Mouse (Mus musculus): ENCODE measurements around the gene Tgoln1. TPM values are rescaled to one million over a fixed set of nuclear protein-coding genes. Genes with fewer than 3 reads are reported as not detected.

Gene Tgoln1
- polyA plus RNA-seq, 1 experiment: 10.2 TPM

DNA sequence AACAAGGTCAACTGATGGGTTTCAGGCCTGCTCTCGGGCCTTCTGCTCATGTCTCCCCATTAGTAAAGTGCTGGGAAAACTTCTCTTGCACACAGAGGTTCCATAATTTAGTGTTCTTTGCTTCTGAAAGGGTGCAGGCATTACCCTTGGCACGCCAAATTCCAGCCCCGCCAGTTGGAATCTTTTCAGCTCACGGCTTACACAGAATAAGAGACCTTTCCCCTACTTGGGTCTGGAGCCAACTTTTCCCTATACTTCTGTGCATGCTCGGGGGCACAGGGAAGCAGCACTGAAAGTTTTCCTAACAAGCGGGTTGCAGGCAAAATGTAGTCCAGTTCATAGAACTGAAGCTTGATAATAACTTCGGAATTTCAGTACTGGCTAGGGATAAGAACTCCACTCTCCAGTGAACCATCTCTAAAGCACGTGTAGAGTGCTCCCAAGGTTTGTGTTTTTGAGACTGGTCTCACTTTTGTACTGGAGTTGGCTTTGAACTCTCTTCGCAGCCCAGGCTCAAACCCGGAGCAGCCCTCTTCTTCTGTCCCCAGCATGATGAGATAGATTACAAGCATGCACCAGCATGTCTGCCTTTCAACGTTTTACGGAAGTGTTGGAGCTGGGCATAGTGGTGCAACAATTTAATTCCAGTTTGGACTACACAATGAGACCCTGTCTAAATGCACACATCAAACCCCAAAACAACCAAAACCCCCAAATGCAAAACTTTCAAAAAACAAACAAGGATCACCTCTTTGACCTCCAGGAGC, 17.8 kb downstream of the Tgoln1 start:
- Histone ChIP-seq H3K4me3 (ENCODE audit: insufficient read depth, poor library complexity, severe bottlenecking) (peak overlapping the region; percentile 51), H3K27me3 (ENCODE audit: control insufficient read depth, insufficient read depth, insufficient read length) (no peaks in the 10 kb centered on the region), H3K79me2 (ENCODE audit: control insufficient read depth, insufficient read depth) (no peaks in the 10 kb centered on the region), H3K36me3 (ENCODE audit: control insufficient read depth, insufficient read depth) (no peaks in the 10 kb centered on the region), H3ac (ENCODE audit: control insufficient read depth, insufficient read length, low read depth) (peak overlapping the region; percentile 38), H3K79me3 (ENCODE audit: low read depth) (no peaks in the 10 kb centered on the region)
- no peak for TF ChIP-seq MYOG (IDR thresholded peaks at IDR 0.05; ENCODE audit: control insufficient read depth, extremely low read depth, insufficient read length)

DNA sequence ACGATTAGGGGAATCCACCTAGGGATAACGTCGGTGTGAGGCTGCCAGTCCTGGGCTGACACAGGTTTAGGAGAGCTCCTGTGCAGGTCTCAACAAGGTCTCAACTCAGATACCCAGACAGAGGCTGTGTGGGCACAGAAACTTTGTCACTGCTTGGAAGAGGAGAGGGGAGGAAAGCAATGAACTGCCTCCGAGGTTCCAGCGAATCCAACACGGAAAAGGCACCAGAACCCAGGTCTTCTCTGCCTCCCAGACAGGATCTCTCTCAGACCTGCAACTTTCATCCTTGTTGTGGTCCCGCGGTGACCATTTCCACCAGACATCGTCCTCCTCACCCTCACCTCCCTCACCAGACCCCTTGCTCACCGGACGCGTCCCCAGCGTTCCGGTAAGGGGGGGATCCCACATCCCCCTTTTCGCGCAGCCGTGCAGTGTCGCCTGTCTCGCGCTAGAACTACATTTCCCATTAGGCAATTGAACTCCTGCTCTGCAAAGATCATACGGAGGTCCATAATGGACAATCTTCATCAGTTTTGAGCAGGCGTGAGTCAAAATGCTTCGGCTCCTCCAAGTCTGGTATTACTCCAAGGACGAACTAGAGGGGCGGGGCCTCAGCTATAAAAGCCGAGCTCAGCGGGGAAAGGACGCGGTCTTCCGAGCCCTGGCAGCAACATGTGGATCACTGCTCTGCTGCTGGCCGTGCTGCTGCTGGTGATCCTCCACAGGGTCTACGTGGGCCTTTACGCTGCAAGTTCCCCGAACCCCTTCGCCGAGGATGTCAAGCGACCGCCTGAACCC, 18.6 kb downstream of the Tgoln1 start, which contains the start of the genes Elmod3 and Retsat:
Gene Elmod3, minus strand, starts transcription at position 458 of the 798 bp plus-strand sequence.
Gene Retsat, plus strand, starts transcription at position 520 of the 798 bp plus-strand sequence.
- peak within 1 kb of the TSS; percentile 44 for H3ac ChIP-seq (ENCODE audit: control insufficient read depth, insufficient read length, low read depth)
- peak within 1 kb of the TSS; percentile 51 for H3K4me3 ChIP-seq (ENCODE audit: insufficient read depth, poor library complexity, severe bottlenecking)
- no peaks in the 10 kb centered on the region for H3K36me3 ChIP-seq (ENCODE audit: control insufficient read depth, insufficient read depth)
- no peaks in the 10 kb centered on the region for H3K27me3 ChIP-seq (ENCODE audit: control insufficient read depth, insufficient read depth, insufficient read length)
- no peaks in the 10 kb centered on the region for H3K79me2 ChIP-seq (ENCODE audit: control insufficient read depth, insufficient read depth)
- H3K79me3 ChIP-seq (ENCODE audit: low read depth): no peaks in the 10 kb centered on the region
- TF ChIP-seq MYOG (IDR thresholded peaks at IDR 0.05; ENCODE audit: control insufficient read depth, extremely low read depth, insufficient read length): no peak
- TF ChIP-seq MAX (IDR thresholded peaks at IDR 0.05): no peak
- no peak for TF ChIP-seq CEBPB (IDR thresholded peaks at IDR 0.05; ENCODE audit: low read depth)
- TF ChIP-seq CTCF (IDR thresholded peaks at IDR 0.05; ENCODE audit: control insufficient read depth, insufficient read depth, insufficient read length): no peak

DNA sequence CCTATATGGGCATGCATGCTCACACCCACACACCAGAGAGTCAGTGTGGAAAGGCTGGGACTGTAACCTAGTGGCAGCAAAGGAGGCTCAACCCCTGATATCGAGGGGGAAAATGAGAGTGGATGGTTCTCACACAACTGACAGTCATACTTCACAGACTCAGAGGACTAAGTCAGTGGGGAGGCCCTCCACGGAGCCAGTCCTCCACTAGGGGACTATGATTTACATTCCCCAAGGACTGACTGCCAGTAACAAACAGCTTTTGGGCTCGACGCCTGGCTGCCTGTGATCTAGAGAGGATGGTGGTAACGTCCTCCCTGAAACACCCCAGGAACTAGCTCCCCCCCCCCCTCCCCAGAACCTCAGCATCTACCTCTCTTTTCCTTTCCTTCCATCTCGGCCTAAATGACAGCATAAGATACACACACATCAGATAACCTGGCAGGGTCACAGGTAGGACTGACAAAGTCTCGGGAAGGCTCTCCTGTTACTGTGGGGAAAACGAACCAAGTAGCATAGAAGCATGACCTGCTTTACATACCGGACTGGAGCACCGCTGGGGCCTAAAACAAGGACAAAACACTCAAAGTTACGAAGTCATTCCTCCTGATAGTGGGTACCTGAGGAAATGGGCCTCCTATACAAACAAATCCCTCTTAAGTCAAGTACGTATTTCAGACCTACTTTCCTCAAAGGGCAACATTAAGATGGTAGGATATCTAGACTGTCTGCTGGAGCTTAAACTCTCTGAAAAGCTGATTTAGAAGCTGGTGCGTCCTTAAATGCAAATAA, 19.5 kb downstream of the Tgoln1 start:
- no peak for TF ChIP-seq USF1 (IDR thresholded peaks at IDR 0.05; ENCODE audit: low read depth)
- TF ChIP-seq CEBPB (IDR thresholded peaks at IDR 0.05; ENCODE audit: low read depth): no peak
- no peak for TF ChIP-seq MAX (IDR thresholded peaks at IDR 0.05)
- TF ChIP-seq MYOG (IDR thresholded peaks at IDR 0.05; ENCODE audit: control insufficient read depth, extremely low read depth, insufficient read length): no peak
- no peak for TF ChIP-seq MYOD1 (IDR thresholded peaks at IDR 0.05; ENCODE audit: control insufficient read depth, insufficient read length, low read depth)
- no peak for TF ChIP-seq CTCF (IDR thresholded peaks at IDR 0.05; ENCODE audit: control insufficient read depth, insufficient read depth, insufficient read length)
- no peak for TF ChIP-seq FOSL1 (IDR thresholded peaks at IDR 0.05; ENCODE audit: insufficient read depth, low read length, poor library complexity, severe bottlenecking)
- peak overlapping the region; percentile 51 for H3K4me3 ChIP-seq (ENCODE audit: insufficient read depth, poor library complexity, severe bottlenecking)
- H3K79me2 ChIP-seq (ENCODE audit: control insufficient read depth, insufficient read depth): no peaks in the 10 kb centered on the region
- H3ac ChIP-seq (ENCODE audit: control insufficient read depth, insufficient read length, low read depth): peak overlapping the region; percentile 44
- H3K79me3 ChIP-seq (ENCODE audit: low read depth): no peaks in the 10 kb centered on the region
- no peaks in the 10 kb centered on the region for H3K36me3 ChIP-seq (ENCODE audit: control insufficient read depth, insufficient read depth)
- no peaks in the 10 kb centered on the region for H3K27me3 ChIP-seq (ENCODE audit: control insufficient read depth, insufficient read depth, insufficient read length)

DNA sequence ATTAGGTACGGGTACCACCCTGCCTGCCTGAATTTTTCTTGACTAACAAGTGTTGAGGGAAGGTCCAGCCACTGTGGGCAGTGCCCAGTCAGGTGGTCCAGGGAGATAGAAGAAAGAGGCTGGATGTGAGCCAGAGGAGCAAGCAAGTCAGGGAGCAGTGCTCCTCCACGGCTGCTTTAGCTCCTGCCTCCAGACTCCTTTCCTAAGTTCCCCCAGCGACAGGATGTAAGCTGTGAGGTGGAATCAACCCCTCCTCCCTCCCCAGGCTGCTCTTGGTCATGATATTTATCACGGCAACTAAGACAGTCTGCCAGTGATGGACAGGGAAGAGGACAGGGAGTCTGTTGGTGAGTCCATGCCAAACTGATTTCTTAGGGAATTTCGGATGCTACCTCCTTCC, 22.9 kb downstream of the Tgoln1 start:
- H3K4me3 ChIP-seq (ENCODE audit: insufficient read depth, poor library complexity, severe bottlenecking): no peak overlapping the region
- no peak for TF ChIP-seq CEBPB (IDR thresholded peaks at IDR 0.05; ENCODE audit: low read depth)
- no peak for TF ChIP-seq USF1 (IDR thresholded peaks at IDR 0.05; ENCODE audit: low read depth)
- TF ChIP-seq MYOG (IDR thresholded peaks at IDR 0.05; ENCODE audit: control insufficient read depth, extremely low read depth, insufficient read length): no peak
- no peaks in the 10 kb centered on the region for H3K36me3 ChIP-seq (ENCODE audit: control insufficient read depth, insufficient read depth)

DNA sequence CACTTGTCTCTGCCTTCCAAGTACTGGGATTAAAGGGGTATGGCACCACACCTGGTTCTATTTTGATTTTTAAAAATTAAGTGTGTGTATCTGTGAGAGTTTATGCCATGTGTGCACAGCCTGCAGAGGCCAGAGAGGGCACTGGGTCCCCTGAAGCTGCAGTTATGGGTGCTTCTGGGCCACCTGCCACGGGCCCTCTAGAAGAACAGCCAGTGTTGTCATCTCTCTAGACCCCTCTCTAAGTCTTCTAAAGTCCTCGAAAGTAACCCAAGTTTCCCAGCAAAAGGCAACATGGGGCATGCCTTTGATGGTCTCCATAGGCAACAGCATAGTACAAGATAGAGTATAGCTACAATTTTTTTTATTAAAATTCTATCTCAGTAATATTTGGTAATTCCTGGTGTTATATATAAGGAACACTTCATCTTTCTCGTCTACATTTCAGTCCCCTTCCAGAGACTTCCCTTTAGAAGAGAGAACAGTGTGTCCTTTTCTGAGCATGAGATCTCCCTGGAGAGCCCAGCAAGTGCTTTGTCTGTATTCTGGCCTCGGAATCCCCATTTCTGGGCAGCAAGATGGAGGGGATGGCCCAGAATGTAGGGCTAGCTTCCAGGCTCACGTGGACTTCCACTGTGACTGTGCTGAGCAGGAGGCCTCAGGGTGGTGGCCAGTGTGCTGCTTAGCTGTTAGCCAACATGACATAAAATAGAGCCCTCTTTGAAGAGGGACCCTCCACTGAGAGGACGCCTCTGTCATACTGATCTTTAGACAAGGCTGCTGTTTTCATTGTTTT, 23.6 kb downstream of the Tgoln1 start:
- no peak for TF ChIP-seq MYOD1 (IDR thresholded peaks at IDR 0.05; ENCODE audit: control insufficient read depth, insufficient read length, low read depth)
- no peak for TF ChIP-seq MAX (IDR thresholded peaks at IDR 0.05)
- Histone ChIP-seq H3K79me2 (ENCODE audit: control insufficient read depth, insufficient read depth) (no peaks in the 10 kb centered on the region), H3ac (ENCODE audit: control insufficient read depth, insufficient read length, low read depth) (no peak overlapping the region), H3K4me3 (ENCODE audit: insufficient read depth, poor library complexity, severe bottlenecking) (no peak overlapping the region), H3K79me3 (ENCODE audit: low read depth) (no peaks in the 10 kb centered on the region), H3K36me3 (ENCODE audit: control insufficient read depth, insufficient read depth) (no peaks in the 10 kb centered on the region), H3K27me3 (ENCODE audit: control insufficient read depth, insufficient read depth, insufficient read length) (no peaks in the 10 kb centered on the region)

More for the DNA sequence above, 22.9 kb downstream of the Tgoln1 start:
- Histone ChIP-seq H3ac (ENCODE audit: control insufficient read depth, insufficient read length, low read depth) (no peak overlapping the region), H3K79me3 (ENCODE audit: low read depth) (no peaks in the 10 kb centered on the region), H3K27me3 (ENCODE audit: control insufficient read depth, insufficient read depth, insufficient read length) (no peaks in the 10 kb centered on the region), H3K79me2 (ENCODE audit: control insufficient read depth, insufficient read depth) (no peaks in the 10 kb centered on the region)
